Comparison of ENCODE assay signal across 27 mouse cellular contexts in genomic region chr10:94640067-94640466, GRCm38 (mm10). TPM values are rescaled to one million over a fixed set of nuclear protein-coding genes. Genes with fewer than 3 reads are reported as not detected.
DNase-seq lines count a peak whose midpoint lies in the region; ATAC-seq and TF ChIP-seq lines count a peak whose summit lies in the region.
"Had no signal": no experiment of that assay in that cellular context is flagged by ENCODE, and none has a peak within 500 bp of the region (broad histone marks: within the 10 kb centered on the region; RNA-seq: fewer than 3 reads in every experiment).

No protein-coding gene starts in this region.

- no peak overlapping the region for H3K4me3 ChIP-seq in bone marrow macrophage, adult 2 months (ENCODE audit: insufficient read depth, low read length)
- no peak overlapping the region for H3K4me3 ChIP-seq in macrophage (ENCODE audit: inconsistent target)
- no peak overlapping the region for H3K4me3 ChIP-seq in cerebellum, adult 2 months (replicated peaks; ENCODE audit: insufficient read depth, low read depth, low read length)
- H3K4me3 ChIP-seq: embryonic facial prominence, embryonic 12.5 days; embryonic facial prominence, embryonic 15.5 days; gastrocnemius, adult 2 months; heart, embryonic 10.5 days; heart, embryonic 13.5 days; hindbrain, embryonic 12.5 days; hindbrain, embryonic 15.5 days; intestine, embryonic 15.5 days had no signal

- 6% methylated on average over 5 of the region's 5 CpGs for WGBS in macrophage (ENCODE audit: missing documents)
- WGBS in cerebellum, adult 2 months: 79% methylated on average over 5 of the region's 5 CpGs

- peak overlapping the region; percentile 72 for H3K27ac ChIP-seq in bone marrow macrophage, adult 2 months (ENCODE audit: insufficient read depth, low read depth, low read length)
- peak overlapping the region; percentile 89 for H3K27ac ChIP-seq in macrophage
- H3K27ac ChIP-seq in cerebellum, adult 2 months (ENCODE audit: insufficient read depth, low read length): no peak overlapping the region
- H3K27ac ChIP-seq: embryonic facial prominence, embryonic 12.5 days; embryonic facial prominence, embryonic 15.5 days; gastrocnemius, adult 2 months; heart, embryonic 10.5 days; heart, embryonic 13.5 days; hindbrain, embryonic 12.5 days; hindbrain, embryonic 15.5 days; intestine, embryonic 15.5 days had no signal

- no peak for TF ChIP-seq POLR2A in bone marrow macrophage, adult 2 months (IDR thresholded peaks at IDR 0.05; ENCODE audit: borderline replicate concordance, low read depth, low read length)
- no peak for TF ChIP-seq POLR2A in cerebellum, adult 2 months (IDR thresholded peaks at IDR 0.05; ENCODE audit: borderline replicate concordance, insufficient read depth, low read length)

- DNase-seq in left cerebral cortex, adult 8-10 months (ENCODE audit: low spot score in 2 of 2): no peak
- DNase-seq in cerebellum, adult 2 months: no peak
- DNase-seq in spleen, adult 12 weeks (ENCODE audit: low spot score): no peak
- DNase-seq: adrenal gland, adult 8-10 months; adrenal gland, postnatal 25 days; cerebellum, adult 18-20 months; cerebellum, postnatal 10 days; cerebellum, postnatal 36 days; forebrain, postnatal 0 days; gastrocnemius, adult 2 months; gastrocnemius, postnatal 14 days; heart, adult 18-20 months; heart, postnatal 14 days; heart, postnatal 4 days had no signal

- peak; percentile 84 for ATAC-seq in granulocyte monocyte progenitor cell, adult 5-6 weeks (replicated peaks; ENCODE audit: poor library complexity, severe bottlenecking)
- ATAC-seq in megakaryocyte progenitor cell, adult 5-6 weeks (replicated peaks; ENCODE audit: poor library complexity): peak; percentile 68
- ATAC-seq: activated CD4-positive, CD25-positive, alpha-beta regulatory T cell, adult 4 months; forebrain, embryonic 14.5 days; forebrain, postnatal 0 days; intestine, embryonic 15.5 days had no signal

- no peaks in the 10 kb centered on the region for H3K27me3 ChIP-seq in cerebellum, adult 2 months (ENCODE audit: control insufficient read depth, insufficient read depth, low read length)
- H3K27me3 ChIP-seq: embryonic facial prominence, embryonic 12.5 days; embryonic facial prominence, embryonic 15.5 days; heart, embryonic 13.5 days; hindbrain, embryonic 12.5 days; hindbrain, embryonic 15.5 days; intestine, embryonic 15.5 days had no signal

- peaks cover 29% of the 10 kb centered on the region for H3K4me1 ChIP-seq in bone marrow macrophage, adult 2 months (ENCODE audit: control insufficient read depth, insufficient read depth, low read length)
- no peaks in the 10 kb centered on the region for H3K4me1 ChIP-seq in cerebellum, adult 2 months (ENCODE audit: control insufficient read depth, insufficient read depth, low read length)
- H3K4me1 ChIP-seq: embryonic facial prominence, embryonic 12.5 days; embryonic facial prominence, embryonic 15.5 days; hindbrain, embryonic 12.5 days; hindbrain, embryonic 15.5 days; intestine, embryonic 15.5 days had no signal

- no peaks in the 10 kb centered on the region for H3K79me2 ChIP-seq in macrophage (ENCODE audit: inconsistent target)

- H3K36me3 ChIP-seq in macrophage (ENCODE audit: inconsistent target): no peaks in the 10 kb centered on the region
- H3K36me3 ChIP-seq: embryonic facial prominence, embryonic 12.5 days; embryonic facial prominence, embryonic 15.5 days; heart, embryonic 10.5 days; heart, embryonic 13.5 days; hindbrain, embryonic 12.5 days; hindbrain, embryonic 15.5 days; intestine, embryonic 15.5 days had no signal

- TF ChIP-seq CTCF in bone marrow macrophage, adult 2 months (IDR thresholded peaks at IDR 0.05; ENCODE audit: low read depth, low read length): no peak
- no peak for TF ChIP-seq CTCF in cerebellum, adult 2 months (IDR thresholded peaks at IDR 0.05; ENCODE audit: borderline replicate concordance, insufficient read depth, low read depth, low read length)

RNA-seq across cellular contexts. Expression of gene Cep83, which starts 48.4 kb away (rescaled TPM):
- polyA plus RNA-seq in bone marrow macrophage, adult 2 months (2012; ENCODE audit: insufficient read depth, insufficient read length, missing spikeins): 26.4 and 29.6 TPM in 2 replicates
- total RNA-seq in granulocyte monocyte progenitor cell, adult 5-6 weeks (2014; fragmentation: Nextera tagmentation): 56.5 and 57.9 TPM in 2 replicates
- total RNA-seq in granulocyte monocyte progenitor cell, adult 5-6 weeks (2017): 81.0 and 89.1 TPM in 2 replicates
- 10 to 100 TPM; 26.3 to 87.2 (median 43.4) TPM for total RNA-seq in macrophage (2018; cell fraction: chromatin; rRNA removed)
- 10 to 100 TPM; 10.5 to 18.1 (median 13.8) TPM for total RNA-seq in macrophage (2018; cell fraction: cytosol; rRNA removed)
- 10 to 100 TPM; 23.9 to 68.3 (median 36.6) TPM for total RNA-seq in macrophage (2018; cell fraction: nucleus; rRNA removed)
- polyA plus RNA-seq in macrophage (2018): 10.4 to 20.7 TPM (median 20.2 TPM) in 3 replicates
- total RNA-seq in megakaryocyte progenitor cell, adult 5-6 weeks (2015): 67.1 and 67.2 TPM in 2 replicates
- total RNA-seq in megakaryocyte progenitor cell, adult 5-6 weeks (2017): 70.5 and 87.7 TPM in 2 replicates
- 10 to 100 TPM; 34.9 to 37.2 (median 36.8) TPM for total RNA-seq in left cerebral cortex, adult 8-10 months (2022)
- 26.0 and 26.7 TPM in 2 replicates for polyA plus RNA-seq in cerebellum, adult 2 months (2012; rRNA removed)
